15 mouse cellular contexts compared by ENCODE assay signal in genomic region chr9:50142756-50143155, GRCm38 (mm10).
DNase-seq lines count a peak whose midpoint lies in the region; ATAC-seq and TF ChIP-seq lines count a peak whose summit lies in the region.
"Had no signal": no experiment of that assay in that cellular context is flagged by ENCODE, and none has a peak within 500 bp of the region (broad histone marks: within the 10 kb centered on the region; RNA-seq: fewer than 3 reads in every experiment).

No protein-coding gene starts in this region.

- no peak for TF ChIP-seq EP300 in stomach, postnatal 0 days (optimal IDR thresholded peaks at IDR 0.05)

- ATAC-seq in hindbrain, embryonic 15.5 days (ENCODE audit: low FRiP score, low read depth), result peak; percentile 74
- ATAC-seq in hindbrain, embryonic 12.5 days (ENCODE audit: low FRiP score), result no peak
- ATAC-seq in stomach, embryonic 16.5 days (ENCODE audit: insufficient read depth, low FRiP score), result peak; percentile 40; the same call in 1 of the 2 replicates
- no peak for ATAC-seq in stomach, postnatal 0 days (ENCODE audit: low FRiP score, low TSS enrichment)
- ATAC-seq in limb, embryonic 14.5 days (ENCODE audit: low FRiP score, low read depth), result no peak
- no peak for ATAC-seq in megakaryocyte-erythroid progenitor cell, adult 5-6 weeks (replicated peaks; ENCODE audit: low FRiP score, low TSS enrichment, poor library complexity, severe bottlenecking)
- ATAC-seq: activated CD4-positive, CD25-positive, alpha-beta regulatory T cell, adult 4 months had no signal

- no peak overlapping the region for H3K4me3 ChIP-seq in hindbrain, embryonic 15.5 days
- no peak overlapping the region for H3K4me3 ChIP-seq in hindbrain, embryonic 12.5 days
- no peak overlapping the region for H3K4me3 ChIP-seq in stomach, embryonic 16.5 days (replicated peaks; ENCODE audit: low read length)
- no peak overlapping the region for H3K4me3 ChIP-seq in stomach, postnatal 0 days (ENCODE audit: low read depth, low read length)
- H3K4me3 ChIP-seq in limb, embryonic 14.5 days (replicated peaks; ENCODE audit: low read length), result no peak overlapping the region
- H3K4me3 ChIP-seq in lung, adult 2 months (replicated peaks; ENCODE audit: extremely low read depth, low read depth, low read length), result no peak overlapping the region
- H3K4me3 ChIP-seq: liver, embryonic 13.5 days; stomach, embryonic 15.5 days had no signal

- H3K36me3 ChIP-seq in hindbrain, embryonic 15.5 days, result no peaks in the 10 kb centered on the region
- H3K36me3 ChIP-seq in hindbrain, embryonic 12.5 days, result no peaks in the 10 kb centered on the region
- no peaks in the 10 kb centered on the region for H3K36me3 ChIP-seq in stomach, embryonic 16.5 days (ENCODE audit: control insufficient read depth, insufficient read depth, low read length)
- no peaks in the 10 kb centered on the region for H3K36me3 ChIP-seq in stomach, postnatal 0 days (ENCODE audit: control insufficient read depth, insufficient read depth, low read length)
- H3K36me3 ChIP-seq in limb, embryonic 14.5 days (ENCODE audit: control insufficient read depth, insufficient read depth, low read length), result no peaks in the 10 kb centered on the region
- H3K36me3 ChIP-seq: liver, embryonic 13.5 days; stomach, embryonic 15.5 days had no signal

- TF ChIP-seq POLR2A in limb, embryonic 14.5 days (IDR thresholded peaks at IDR 0.05; ENCODE audit: borderline replicate concordance, extremely low read depth, insufficient read depth, insufficient read length), result no peak
- TF ChIP-seq POLR2A in lung, adult 2 months (IDR thresholded peaks at IDR 0.05; ENCODE audit: borderline replicate concordance, extremely low read depth, low read depth, low read length), result no peak

- no peak for TF ChIP-seq CTCF in stomach, postnatal 0 days (IDR thresholded peaks at IDR 0.05; ENCODE audit: low read depth)
- no peak for TF ChIP-seq CTCF in lung, adult 2 months (IDR thresholded peaks at IDR 0.05; ENCODE audit: insufficient read depth, low read length)

- H3K4me1 ChIP-seq in hindbrain, embryonic 15.5 days (replicated peaks), result peaks cover 37% of the 10 kb centered on the region
- peaks cover 9% of the 10 kb centered on the region; the same call in 1 of the 2 replicates for H3K4me1 ChIP-seq in hindbrain, embryonic 12.5 days
- H3K4me1 ChIP-seq in stomach, embryonic 16.5 days (ENCODE audit: control insufficient read depth, insufficient read depth, low read length), result peaks cover 17% of the 10 kb centered on the region
- H3K4me1 ChIP-seq in stomach, postnatal 0 days (replicated peaks; ENCODE audit: control insufficient read depth, insufficient read depth), result 0 out of 2 replicates have a peak, but pooled peaks cover 2% of the 10 kb centered on the region
- H3K4me1 ChIP-seq in limb, embryonic 14.5 days (ENCODE audit: control insufficient read depth, insufficient read depth, low read length), result peaks cover 25% of the 10 kb centered on the region
- H3K4me1 ChIP-seq in lung, adult 2 months (ENCODE audit: control insufficient read depth, insufficient read depth, low read length), result no peaks in the 10 kb centered on the region
- H3K4me1 ChIP-seq: liver, embryonic 13.5 days had no signal

- H3K9ac ChIP-seq in hindbrain, embryonic 15.5 days, result no peak overlapping the region
- H3K9ac ChIP-seq in hindbrain, embryonic 12.5 days, result no peak overlapping the region
- H3K9ac ChIP-seq in stomach, embryonic 16.5 days (ENCODE audit: low read length), result no peak overlapping the region
- no peak overlapping the region for H3K9ac ChIP-seq in stomach, postnatal 0 days (ENCODE audit: low read length)
- H3K9ac ChIP-seq in limb, embryonic 14.5 days (ENCODE audit: low read depth, low read length, severe bottlenecking), result no peak overlapping the region
- H3K9ac ChIP-seq: liver, embryonic 13.5 days; stomach, embryonic 15.5 days had no signal

- H3K27ac ChIP-seq in hindbrain, embryonic 15.5 days (replicated peaks), result no peak overlapping the region
- H3K27ac ChIP-seq in hindbrain, embryonic 12.5 days, result no peak overlapping the region
- no peak overlapping the region for H3K27ac ChIP-seq in stomach, embryonic 16.5 days (ENCODE audit: low read length)
- H3K27ac ChIP-seq in stomach, postnatal 0 days (replicated peaks), result no peak overlapping the region
- no peak overlapping the region for H3K27ac ChIP-seq in limb, embryonic 14.5 days (replicated peaks; ENCODE audit: low read depth, low read length)
- H3K27ac ChIP-seq: liver, embryonic 13.5 days; stomach, embryonic 15.5 days had no signal

- H3K9me3 ChIP-seq in hindbrain, embryonic 15.5 days, result no peaks in the 10 kb centered on the region
- no peaks in the 10 kb centered on the region for H3K9me3 ChIP-seq in hindbrain, embryonic 12.5 days (replicated peaks)
- H3K9me3 ChIP-seq in stomach, embryonic 16.5 days (replicated peaks; ENCODE audit: control insufficient read depth, low read length), result no peaks in the 10 kb centered on the region
- no peaks in the 10 kb centered on the region for H3K9me3 ChIP-seq in stomach, postnatal 0 days (ENCODE audit: control insufficient read depth, low read length)
- no peaks in the 10 kb centered on the region for H3K9me3 ChIP-seq in limb, embryonic 14.5 days (ENCODE audit: control insufficient read depth, low read length)
- H3K9me3 ChIP-seq: liver, embryonic 13.5 days; stomach, embryonic 15.5 days had no signal

- 31% methylated on average over 1 of the region's 1 CpGs for WGBS in hindbrain, embryonic 15.5 days
- 44% methylated on average over 1 of the region's 1 CpGs for WGBS in hindbrain, embryonic 12.5 days
- WGBS in stomach, embryonic 16.5 days, result 63% methylated on average over 1 of the region's 1 CpGs
- WGBS in stomach, postnatal 0 days, result 61% methylated on average over 1 of the region's 1 CpGs
- WGBS in limb, embryonic 14.5 days, result 27% methylated on average over 1 of the region's 1 CpGs
- 61% methylated on average over 1 of the region's 1 CpGs for WGBS in lung, adult 2 months

- no peak overlapping the region for H3K4me2 ChIP-seq in hindbrain, embryonic 15.5 days
- H3K4me2 ChIP-seq in hindbrain, embryonic 12.5 days (replicated peaks), result no peak overlapping the region
- H3K4me2 ChIP-seq in stomach, embryonic 16.5 days (ENCODE audit: low read depth, low read length), result no peak overlapping the region
- no peak overlapping the region for H3K4me2 ChIP-seq in stomach, postnatal 0 days (replicated peaks; ENCODE audit: low read depth)
- H3K4me2 ChIP-seq in limb, embryonic 14.5 days (replicated peaks; ENCODE audit: low read depth, low read length, severe bottlenecking), result no peak overlapping the region
- H3K4me2 ChIP-seq: liver, embryonic 13.5 days; stomach, embryonic 15.5 days had no signal

- no peaks in the 10 kb centered on the region for H3K27me3 ChIP-seq in hindbrain, embryonic 15.5 days
- no peaks in the 10 kb centered on the region for H3K27me3 ChIP-seq in hindbrain, embryonic 12.5 days
- no peaks in the 10 kb centered on the region for H3K27me3 ChIP-seq in stomach, embryonic 16.5 days (ENCODE audit: control insufficient read depth, insufficient read depth, low read length)
- no peaks in the 10 kb centered on the region for H3K27me3 ChIP-seq in stomach, postnatal 0 days (ENCODE audit: control insufficient read depth, insufficient read depth, low read length)
- no peaks in the 10 kb centered on the region for H3K27me3 ChIP-seq in limb, embryonic 14.5 days (ENCODE audit: control insufficient read depth, insufficient read depth, low read length)
- H3K27me3 ChIP-seq: liver, embryonic 13.5 days; stomach, embryonic 15.5 days had no signal

- DNase-seq in stomach, postnatal 0 days (ENCODE audit: low spot score), result no peak
- peak; percentile 7 for DNase-seq in cerebellum, adult 9-10 months
- DNase-seq in limb, embryonic 14.5 days (ENCODE audit: low spot score), result peak; percentile 48
- DNase-seq in lung, adult 2 months, result no peak
- DNase-seq: kidney, postnatal 10 days; layer of hippocampus, postnatal 36 days; liver, embryonic 13.5 days; lung, postnatal 36 days; right cerebral cortex, adult 18-20 months had no signal

Comparison
In these comparisons a context has a peak if more than half of its experiments do, and no peak if none do; other contexts are left out.
1. ATAC-seq: peak in hindbrain, embryonic 15.5 days (single experiment) and stomach, embryonic 16.5 days (single experiment); none in hindbrain, embryonic 12.5 days (single experiment), stomach, postnatal 0 days (single experiment), limb, embryonic 14.5 days (single experiment) and megakaryocyte-erythroid progenitor cell, adult 5-6 weeks (single experiment).
2. DNase-seq: peak in cerebellum, adult 9-10 months (single experiment) and limb, embryonic 14.5 days (single experiment); none in stomach, postnatal 0 days (single experiment) and lung, adult 2 months (single experiment).